Mouse (Mus musculus): ENCODE results near the gene Pdia4.
"Not testable (repeated sequence)": the region's sequence is repeated elsewhere in the genome, so short reads cannot be mapped to it uniquely, and the experiment has no call there.

The Pdia4 gene

GRCm38 (mm10) chr6:47811324-47811723 is 1.9 kb downstream of the Pdia4 start:
- no peak for DNase-seq (ENCODE audit: low spot score in 2 of 2)

DNA sequence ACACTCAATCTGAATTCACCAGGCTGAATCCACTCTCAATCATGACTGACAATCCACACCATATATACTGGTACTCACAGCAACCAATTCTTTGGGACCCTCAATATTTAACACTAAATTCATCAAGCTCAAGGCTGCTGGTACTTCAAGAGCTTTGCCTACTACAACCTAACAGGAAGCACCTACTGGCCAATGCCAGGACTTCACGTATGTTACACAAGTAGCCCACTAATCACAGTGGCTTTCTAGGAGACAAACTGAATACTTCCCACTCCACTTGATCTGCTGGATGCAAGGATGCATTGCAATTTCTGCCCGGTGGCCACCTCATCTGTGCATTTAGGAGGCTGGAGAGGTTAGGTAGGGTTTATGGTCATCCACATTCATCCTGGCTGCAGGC is 3.0 kb downstream of the Pdia4 start:
- no peak for DNase-seq (ENCODE audit: low spot score in 2 of 2)

DNA sequence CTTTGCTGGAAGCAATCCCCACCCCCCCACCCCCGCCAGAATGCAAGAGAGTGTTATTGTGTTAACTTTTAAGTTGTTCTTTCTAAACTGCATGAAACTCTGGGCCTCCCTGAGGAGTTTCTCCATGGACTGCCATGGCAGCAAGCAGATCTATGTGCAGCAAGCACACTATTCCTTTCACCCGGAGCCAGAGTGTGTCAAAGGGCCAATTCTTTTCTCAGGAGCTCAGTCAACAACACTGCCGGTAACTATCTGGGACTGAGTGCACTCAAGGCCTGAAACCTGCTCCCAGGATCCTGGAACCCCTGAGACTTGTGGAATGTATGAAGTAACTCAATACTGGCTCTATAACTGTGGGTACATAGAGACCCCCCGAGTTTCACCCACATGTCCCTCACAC is 4.2 kb downstream of the Pdia4 start:
- no peak for DNase-seq (ENCODE audit: low spot score in 2 of 2)

GRCm38 (mm10) chr6:47808545-47808944 is 4.7 kb downstream of the Pdia4 start:
- DNase-seq (ENCODE audit: low spot score in 2 of 2): no peak

DNA sequence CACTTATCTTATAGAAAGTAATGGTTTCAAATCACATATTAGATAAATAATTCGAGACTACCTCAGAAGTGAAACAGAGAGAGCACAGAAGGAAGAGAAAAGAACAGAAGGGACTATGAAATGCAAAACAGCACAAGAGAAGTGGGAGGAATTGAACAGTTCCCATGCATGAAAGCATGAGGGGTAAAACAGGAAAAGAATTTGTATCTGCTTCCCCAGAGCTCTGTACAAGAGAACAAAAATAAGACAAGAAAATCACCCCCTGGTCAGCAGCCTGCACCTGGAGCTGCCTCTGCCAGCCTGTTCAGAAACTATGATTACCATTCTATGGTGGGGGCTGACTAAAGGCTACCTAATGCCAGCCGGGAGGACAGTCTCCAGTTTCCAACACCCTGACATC is 5.8 kb downstream of the Pdia4 start:
- DNase-seq (ENCODE audit: low spot score in 2 of 2): no peak

- no peak for DNase-seq (ENCODE audit: low spot score in 2 of 2)
Measured at GRCm38 (mm10) chr6:47805520-47805919, 7.7 kb downstream of the Pdia4 start.

GRCm38 (mm10) chr6:47799079-47799478 is 14.2 kb downstream of the Pdia4 start:
- DNase-seq (ENCODE audit: low spot score in 2 of 2): no peak

DNA sequence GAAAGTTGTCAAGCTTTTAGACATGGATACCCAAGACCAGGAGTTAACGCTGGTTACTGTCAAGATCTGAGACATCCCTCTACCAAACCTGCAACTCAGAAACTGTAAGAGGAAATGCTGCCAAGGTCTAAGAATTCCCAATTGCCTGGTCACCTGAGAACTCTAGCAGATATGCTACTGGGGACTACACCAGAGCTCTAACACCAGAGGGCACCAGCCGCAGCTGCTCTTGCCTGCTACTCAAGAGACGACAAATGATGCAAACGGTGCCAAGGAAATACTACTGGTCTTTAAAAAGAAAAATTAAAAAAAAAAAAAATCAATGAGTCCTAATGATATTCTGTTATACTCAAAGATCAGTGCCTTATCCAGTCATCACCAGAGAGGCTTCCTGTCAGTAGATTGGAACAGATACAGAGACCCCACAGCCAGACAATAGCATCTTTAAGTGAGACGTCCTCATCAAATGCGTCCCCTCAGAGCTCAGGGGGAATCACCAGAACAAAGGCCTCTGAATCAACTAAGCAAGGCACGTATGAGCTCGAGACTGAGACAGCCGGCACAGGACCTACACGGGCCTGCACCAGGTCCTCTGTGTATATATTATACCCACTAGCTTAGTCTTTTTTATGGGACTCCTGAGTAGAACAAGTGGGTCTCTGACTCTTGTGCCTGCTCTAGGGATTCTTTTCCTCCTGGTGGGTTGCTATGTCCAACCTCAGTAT is 19.0 kb downstream of the Pdia4 start:
- DNase-seq (ENCODE audit: low spot score in 2 of 2): no peak

- no peak for DNase-seq (ENCODE audit: low spot score in 2 of 2)
Measured at GRCm38 (mm10) chr6:47793284-47793683, 19.9 kb downstream of the Pdia4 start.

DNA sequence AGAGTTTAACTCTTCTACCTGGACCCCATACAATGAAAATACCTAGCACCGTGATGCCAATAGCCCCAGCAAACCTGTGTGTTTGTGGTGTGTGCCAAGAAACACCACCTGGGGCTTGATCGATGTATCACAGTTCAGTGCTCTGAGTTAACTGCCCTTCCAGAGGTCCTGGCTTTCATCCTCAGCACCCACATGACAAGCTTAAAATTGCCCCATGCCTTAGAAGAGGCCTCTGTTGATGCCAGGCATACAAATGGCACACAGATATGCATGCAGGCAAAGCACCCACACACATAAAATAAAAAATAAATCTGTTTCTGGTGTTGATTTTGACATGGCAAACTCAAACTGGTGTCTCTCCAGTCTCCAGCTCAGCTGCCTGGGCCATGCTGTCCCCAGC is 20.7 kb downstream of the Pdia4 start:
- no peak for DNase-seq (ENCODE audit: low spot score in 2 of 2)

GRCm38 (mm10) chr6:47790745-47791144 is 22.5 kb downstream of the Pdia4 start:
- no peak for DNase-seq (ENCODE audit: low spot score in 2 of 2)

GRCm38 (mm10) chr6:47788821-47789220 is 24.4 kb downstream of the Pdia4 start:
- DNase-seq (ENCODE audit: low spot score in 2 of 2): no peak

DNA sequence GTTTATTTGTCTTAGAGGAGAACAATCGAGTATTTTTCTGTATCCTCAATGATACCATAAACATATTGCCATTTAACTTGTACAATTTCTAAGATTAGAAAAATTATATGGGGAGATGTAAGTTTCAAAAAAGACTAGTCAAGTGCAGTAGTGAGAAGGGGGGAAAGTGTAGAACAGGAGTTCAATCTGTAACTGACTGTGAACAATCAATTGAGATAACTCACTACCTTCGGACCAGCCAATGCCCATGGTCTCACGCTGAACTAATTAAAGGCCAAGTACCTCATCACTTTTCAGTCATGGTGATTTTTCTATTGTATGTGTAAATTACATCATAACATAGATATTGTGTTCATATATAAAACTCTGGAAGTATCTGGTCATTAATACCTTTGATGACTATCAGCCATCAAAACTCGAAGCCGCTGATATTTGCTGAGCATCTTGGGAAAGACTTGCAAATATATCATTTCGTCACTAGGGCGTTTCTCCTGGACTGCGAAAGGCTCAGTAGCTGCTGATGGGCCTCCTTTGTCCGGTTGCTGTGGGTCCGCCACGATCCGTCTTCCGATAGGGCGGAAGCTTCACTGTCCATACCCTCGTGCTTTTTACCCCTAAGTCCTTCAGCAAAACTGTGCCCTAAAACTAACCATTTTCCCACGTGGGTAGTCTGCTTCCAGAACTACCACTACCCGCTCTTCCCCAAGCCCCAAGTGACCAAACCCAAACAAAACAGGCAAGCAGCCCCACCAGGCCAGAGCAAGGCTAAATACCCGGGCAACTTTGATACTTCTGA is 25.1 kb downstream of the Pdia4 start:
- peak; percentile 75 to 80 for DNase-seq (ENCODE audit: low spot score in 2 of 2)

DNA sequence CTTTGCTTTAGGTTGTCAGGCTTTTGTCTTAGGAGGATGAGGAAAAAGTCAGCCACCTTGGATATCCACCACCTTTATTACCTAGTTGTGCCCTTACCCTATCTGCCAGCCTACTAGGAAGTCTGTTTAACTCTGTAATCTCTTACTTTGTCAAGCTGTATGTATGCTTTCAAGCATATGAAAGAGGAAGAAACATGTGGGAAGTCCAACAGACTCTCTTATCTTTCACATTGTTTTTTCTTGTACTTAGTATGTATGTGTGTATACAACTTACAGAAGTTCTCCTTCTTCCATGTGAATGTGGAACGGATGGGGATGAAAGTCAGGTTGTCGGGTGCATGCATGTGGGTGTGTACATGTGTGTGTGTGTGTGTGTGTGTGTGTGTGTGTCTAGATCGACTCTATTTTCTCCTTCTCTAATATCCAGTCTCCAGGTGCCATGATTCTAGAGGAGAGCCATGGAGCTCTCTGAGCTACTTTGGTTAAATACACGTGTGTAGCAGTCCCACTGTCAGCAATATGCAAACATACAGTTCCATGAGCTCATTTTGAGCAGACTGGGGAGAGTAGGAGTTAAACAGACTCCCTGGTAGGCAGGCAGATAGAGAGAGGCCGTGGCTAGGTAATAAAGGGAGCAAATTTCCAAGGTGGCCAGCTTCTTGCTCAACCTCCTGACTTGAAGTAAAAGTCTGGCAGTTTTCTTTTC is 28.4 kb downstream of the Pdia4 start:
- no peak for DNase-seq (ENCODE audit: low spot score in 2 of 2)

GRCm38 (mm10) chr6:47781091-47781968 is 31.9 kb downstream of the Pdia4 start:
- no peak for DNase-seq (ENCODE audit: low spot score in 2 of 2)

DNA sequence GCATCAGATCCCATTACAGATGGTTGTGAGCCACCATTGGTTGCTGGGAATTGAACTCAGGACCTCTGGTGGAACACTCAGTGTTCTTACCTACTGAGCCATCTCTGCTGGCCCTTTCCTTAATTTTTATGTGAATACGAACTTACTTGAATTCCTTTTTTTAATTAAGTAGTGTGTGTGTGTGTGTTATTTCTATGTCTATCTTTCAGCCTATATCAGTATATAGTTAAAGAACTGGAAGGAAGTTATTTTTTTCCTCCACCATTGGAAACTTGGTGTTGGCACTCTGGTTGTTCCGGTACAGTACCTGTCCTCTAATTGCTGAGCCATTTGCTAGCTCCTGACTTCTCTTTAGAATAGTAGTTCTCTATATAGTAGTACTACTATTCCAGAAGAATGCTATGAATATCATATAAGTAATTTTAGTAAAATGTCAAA is 32.6 kb downstream of the Pdia4 start:
- no peak for DNase-seq (ENCODE audit: low spot score in 2 of 2)

GRCm38 (mm10) chr6:47771760-47772159 is 41.5 kb downstream of the Pdia4 start:
- peak in 1 of 2 experiments; percentile 3 for DNase-seq (ENCODE audit: low spot score in 2 of 2)

GRCm38 (mm10) chr6:47771113-47771512 is 42.1 kb downstream of the Pdia4 start:
- DNase-seq (ENCODE audit: low spot score in 2 of 2): not testable (repeated sequence)

DNA sequence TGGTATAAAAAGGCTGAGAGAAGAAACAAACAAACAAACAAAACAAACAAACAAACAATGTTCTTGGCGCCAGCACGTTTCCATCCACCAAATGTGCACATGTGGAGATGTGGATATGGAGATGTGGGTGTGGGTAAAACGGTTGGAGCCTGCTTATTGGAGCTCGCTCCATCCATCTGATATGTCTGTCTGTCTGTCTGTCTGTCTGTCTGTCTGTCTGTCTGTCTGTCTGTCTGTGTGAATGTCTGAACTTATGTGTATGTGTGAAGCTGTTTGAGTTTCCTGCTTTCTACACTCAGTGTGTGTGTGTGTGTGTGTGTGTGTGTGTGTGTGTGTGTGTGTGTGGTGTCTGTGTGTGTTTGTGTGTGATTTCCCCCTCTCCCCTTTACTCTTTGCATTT is 43.4 kb downstream of the Pdia4 start:
- DNase-seq (ENCODE audit: low spot score in 2 of 2): peak in 1 of 2 experiments; percentile 34

- DNase-seq (ENCODE audit: low spot score in 2 of 2): not testable (repeated sequence)
Measured at GRCm38 (mm10) chr6:47768520-47768919, 44.7 kb downstream of the Pdia4 start.

DNA sequence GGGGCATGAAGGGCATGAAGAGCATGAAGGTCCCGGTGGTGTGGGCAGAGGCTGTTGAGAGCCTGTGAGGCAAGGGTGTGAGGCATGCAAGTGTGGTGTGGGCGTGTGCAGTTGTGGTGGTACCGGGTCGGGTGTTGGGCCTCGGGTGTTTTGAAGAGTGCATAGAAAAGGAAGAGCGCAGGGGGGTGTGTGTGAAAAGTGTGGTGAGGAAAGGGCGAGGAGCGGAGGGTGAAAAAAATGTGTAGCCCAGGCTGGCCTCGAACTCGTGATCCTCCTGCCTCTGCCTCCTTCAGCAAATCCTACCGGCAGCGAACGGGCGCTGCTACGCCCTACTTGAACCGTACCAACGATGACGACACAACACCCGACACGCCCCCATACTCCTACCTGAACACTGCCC is 45.9 kb downstream of the Pdia4 start:
- not testable (repeated sequence) for DNase-seq (ENCODE audit: low spot score in 2 of 2)
